14 mouse cellular contexts compared by ENCODE assay signal in the genomic region with DNA sequence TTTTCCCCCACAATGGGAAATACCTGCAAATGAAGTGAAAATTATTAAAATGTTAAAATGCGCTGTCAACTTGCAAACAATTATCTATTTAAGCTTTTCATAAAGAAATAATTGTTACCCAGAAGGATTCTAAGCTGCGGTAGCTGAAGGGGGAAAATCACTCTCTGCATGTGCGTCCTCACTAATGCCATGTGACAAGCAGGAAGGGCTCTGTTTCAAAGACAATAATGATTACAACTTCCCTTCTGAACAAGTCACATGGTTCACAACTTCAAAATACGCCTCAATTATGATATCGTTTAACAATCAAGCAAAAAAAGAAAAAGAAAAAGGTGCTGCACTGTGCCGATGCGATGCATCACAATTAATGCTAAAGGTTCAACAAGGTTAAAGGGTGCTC.
A peak's percentile ranks its signal among the peaks of the same experiment; 100 is the strongest.
DNase-seq lines count a peak whose midpoint lies in the region; ATAC-seq and TF ChIP-seq lines count a peak whose summit lies in the region.
"Had no signal": no experiment of that assay in that cellular context is flagged by ENCODE, and none has a peak within 500 bp of the region (broad histone marks: within the 10 kb centered on the region; RNA-seq: fewer than 3 reads in every experiment).

No protein-coding gene starts in this region.

- H3K36me3 ChIP-seq in hindbrain, embryonic 13.5 days = peaks cover 7% of the 10 kb centered on the region
- H3K36me3 ChIP-seq in hindbrain, embryonic 12.5 days = peaks cover 18% of the 10 kb centered on the region
- peaks cover 8% of the 10 kb centered on the region; the same call in 1 of the 2 replicates for H3K36me3 ChIP-seq in midbrain, embryonic 14.5 days (ENCODE audit: control insufficient read depth, insufficient read depth, low read length)
- H3K36me3 ChIP-seq in midbrain, embryonic 11.5 days (ENCODE audit: control insufficient read depth, insufficient read depth, low read length) = peaks cover 6% of the 10 kb centered on the region
- 0 out of 2 replicates have a peak, but pooled peaks cover 6% of the 10 kb centered on the region for H3K36me3 ChIP-seq in hindbrain, postnatal 0 days (ENCODE audit: insufficient read depth, low read length)

- peak; percentile 39 for DNase-seq in midbrain, embryonic 14.5 days
- DNase-seq in midbrain, embryonic 11.5 days (ENCODE audit: low spot score, missing footprints) = no peak
- no peak for DNase-seq in hindbrain, postnatal 0 days (ENCODE audit: low spot score)
- no peak for DNase-seq in Muller cell, postnatal 12 days (ENCODE audit: inconsistent ontology term)
- DNase-seq: cerebellum, adult 11 months; lung, postnatal 4 days; right cerebral cortex, postnatal 25 days; thymus, adult 18-20 months had no signal

- 74% methylated on average over 7 of the region's 7 CpGs for WGBS in hindbrain, embryonic 13.5 days
- WGBS in hindbrain, embryonic 12.5 days = 83% methylated on average over 7 of the region's 7 CpGs
- 45% methylated on average over 7 of the region's 7 CpGs for WGBS in midbrain, embryonic 14.5 days
- WGBS in midbrain, embryonic 11.5 days = 68% methylated on average over 7 of the region's 7 CpGs
- 47% methylated on average over 7 of the region's 7 CpGs for WGBS in hindbrain, postnatal 0 days

- H3K4me1 ChIP-seq in hindbrain, embryonic 13.5 days (replicated peaks) = peaks cover 53% of the 10 kb centered on the region
- peaks cover 15% of the 10 kb centered on the region for H3K4me1 ChIP-seq in hindbrain, embryonic 12.5 days
- H3K4me1 ChIP-seq in midbrain, embryonic 14.5 days (ENCODE audit: control insufficient read depth, insufficient read depth, low read length) = peaks cover 6% of the 10 kb centered on the region; the same call in 1 of the 2 replicates
- peaks cover 3% of the 10 kb centered on the region; the same call in 1 of the 2 replicates for H3K4me1 ChIP-seq in midbrain, embryonic 11.5 days (ENCODE audit: control insufficient read depth, insufficient read depth, low read length)
- H3K4me1 ChIP-seq in hindbrain, postnatal 0 days (ENCODE audit: insufficient read depth, low read length) = 0 out of 2 replicates have a peak, but pooled peaks cover 3% of the 10 kb centered on the region
- H3K4me1 ChIP-seq: liver, embryonic 12.5 days had no signal

- no peak overlapping the region for H3K4me3 ChIP-seq in hindbrain, embryonic 13.5 days
- H3K4me3 ChIP-seq in hindbrain, embryonic 12.5 days = no peak overlapping the region
- no peak overlapping the region for H3K4me3 ChIP-seq in midbrain, embryonic 14.5 days (replicated peaks; ENCODE audit: low read depth, low read length)
- H3K4me3 ChIP-seq in midbrain, embryonic 11.5 days (ENCODE audit: low read depth, low read length) = no peak overlapping the region
- peak overlapping the region; percentile 7; the same call in 1 of the 2 replicates for H3K4me3 ChIP-seq in hindbrain, postnatal 0 days (ENCODE audit: low read length)
- H3K4me3 ChIP-seq: kidney, embryonic 15.5 days; liver, embryonic 12.5 days had no signal

- no peaks in the 10 kb centered on the region for H3K9me3 ChIP-seq in hindbrain, embryonic 13.5 days
- H3K9me3 ChIP-seq in hindbrain, embryonic 12.5 days (replicated peaks) = no peaks in the 10 kb centered on the region
- H3K9me3 ChIP-seq in midbrain, embryonic 14.5 days (ENCODE audit: control insufficient read depth, low read length) = no peaks in the 10 kb centered on the region
- no peaks in the 10 kb centered on the region for H3K9me3 ChIP-seq in midbrain, embryonic 11.5 days (ENCODE audit: control insufficient read depth, low read length)
- H3K9me3 ChIP-seq in hindbrain, postnatal 0 days (ENCODE audit: low read length) = no peaks in the 10 kb centered on the region
- H3K9me3 ChIP-seq: kidney, embryonic 15.5 days; liver, embryonic 12.5 days had no signal

- ATAC-seq in hindbrain, embryonic 13.5 days (ENCODE audit: low FRiP score) = no peak
- ATAC-seq in hindbrain, embryonic 12.5 days (ENCODE audit: low FRiP score) = no peak
- ATAC-seq in midbrain, embryonic 14.5 days (ENCODE audit: low FRiP score, low TSS enrichment) = no peak
- no peak for ATAC-seq in midbrain, embryonic 11.5 days (ENCODE audit: low FRiP score)
- no peak for ATAC-seq in hindbrain, postnatal 0 days
- ATAC-seq in megakaryocyte-erythroid progenitor cell, adult 5-6 weeks (replicated peaks; ENCODE audit: low FRiP score, low TSS enrichment, poor library complexity, severe bottlenecking) = no peak
- ATAC-seq: liver, embryonic 12.5 days had no signal

- H3K4me2 ChIP-seq in hindbrain, embryonic 13.5 days = peak overlapping the region; percentile 48
- no peak overlapping the region for H3K4me2 ChIP-seq in hindbrain, embryonic 12.5 days (replicated peaks)
- peak overlapping the region; percentile 98 for H3K4me2 ChIP-seq in midbrain, embryonic 14.5 days (ENCODE audit: low read length)
- no peak overlapping the region for H3K4me2 ChIP-seq in midbrain, embryonic 11.5 days
- peak overlapping the region; percentile 74 for H3K4me2 ChIP-seq in hindbrain, postnatal 0 days (ENCODE audit: low read depth, low read length)
- H3K4me2 ChIP-seq: kidney, embryonic 15.5 days; liver, embryonic 12.5 days had no signal

- H3K9ac ChIP-seq in hindbrain, embryonic 13.5 days = no peak overlapping the region
- no peak overlapping the region for H3K9ac ChIP-seq in hindbrain, embryonic 12.5 days
- no peak overlapping the region for H3K9ac ChIP-seq in midbrain, embryonic 14.5 days (replicated peaks; ENCODE audit: low read length)
- H3K9ac ChIP-seq in midbrain, embryonic 11.5 days (ENCODE audit: low read length) = no peak overlapping the region
- H3K9ac ChIP-seq in hindbrain, postnatal 0 days (replicated peaks; ENCODE audit: low read length) = no peak overlapping the region
- H3K9ac ChIP-seq: kidney, embryonic 15.5 days; liver, embryonic 12.5 days had no signal

- H3K27ac ChIP-seq in hindbrain, embryonic 13.5 days = peak overlapping the region; percentile 82; the same call in 1 of the 2 replicates
- no peak overlapping the region for H3K27ac ChIP-seq in hindbrain, embryonic 12.5 days
- H3K27ac ChIP-seq in midbrain, embryonic 14.5 days (replicated peaks; ENCODE audit: low read depth, low read length) = no peak overlapping the region
- no peak overlapping the region for H3K27ac ChIP-seq in midbrain, embryonic 11.5 days (ENCODE audit: low read depth, low read length)
- 0 out of 2 replicates have a peak overlapping the region, but pooled peaks have one; percentile 86 for H3K27ac ChIP-seq in hindbrain, postnatal 0 days
- H3K27ac ChIP-seq: kidney, embryonic 15.5 days; liver, embryonic 12.5 days had no signal

- H3K27me3 ChIP-seq in hindbrain, embryonic 13.5 days = no peaks in the 10 kb centered on the region
- H3K27me3 ChIP-seq in hindbrain, embryonic 12.5 days = no peaks in the 10 kb centered on the region; the same call in 1 of the 2 replicates
- H3K27me3 ChIP-seq in midbrain, embryonic 14.5 days (ENCODE audit: control insufficient read depth, insufficient read depth, low read length) = no peaks in the 10 kb centered on the region
- H3K27me3 ChIP-seq in midbrain, embryonic 11.5 days (ENCODE audit: control insufficient read depth, insufficient read depth, low read length) = no peaks in the 10 kb centered on the region
- no peaks in the 10 kb centered on the region for H3K27me3 ChIP-seq in hindbrain, postnatal 0 days (ENCODE audit: insufficient read depth, low read length)
- H3K27me3 ChIP-seq: CH12.LX; liver, embryonic 12.5 days had no signal

- TF ChIP-seq CTCF in hindbrain, postnatal 0 days (IDR thresholded peaks at IDR 0.05; ENCODE audit: low read depth) = no peak

Comparison
In these comparisons a context has a peak if more than half of its experiments do, and no peak if none do; other contexts are left out.
1. H3K27ac ChIP-seq: peak in hindbrain, embryonic 13.5 days (single experiment) and hindbrain, postnatal 0 days (single experiment); none in hindbrain, embryonic 12.5 days (single experiment), midbrain, embryonic 14.5 days (single experiment) and midbrain, embryonic 11.5 days (single experiment).
2. H3K4me2 ChIP-seq: peak in hindbrain, embryonic 13.5 days (single experiment), midbrain, embryonic 14.5 days (single experiment) and hindbrain, postnatal 0 days (single experiment); none in hindbrain, embryonic 12.5 days (single experiment) and midbrain, embryonic 11.5 days (single experiment).